Mouse (Mus musculus): Measurements from ENCODE around the gene Zbtb16. TPM values are rescaled to one million over a fixed set of nuclear protein-coding genes. Genes with fewer than 3 reads are reported as not detected.

Gene Zbtb16
- polyA plus RNA-seq, 2 experiments from 2014 or later, result not detected

DNA sequence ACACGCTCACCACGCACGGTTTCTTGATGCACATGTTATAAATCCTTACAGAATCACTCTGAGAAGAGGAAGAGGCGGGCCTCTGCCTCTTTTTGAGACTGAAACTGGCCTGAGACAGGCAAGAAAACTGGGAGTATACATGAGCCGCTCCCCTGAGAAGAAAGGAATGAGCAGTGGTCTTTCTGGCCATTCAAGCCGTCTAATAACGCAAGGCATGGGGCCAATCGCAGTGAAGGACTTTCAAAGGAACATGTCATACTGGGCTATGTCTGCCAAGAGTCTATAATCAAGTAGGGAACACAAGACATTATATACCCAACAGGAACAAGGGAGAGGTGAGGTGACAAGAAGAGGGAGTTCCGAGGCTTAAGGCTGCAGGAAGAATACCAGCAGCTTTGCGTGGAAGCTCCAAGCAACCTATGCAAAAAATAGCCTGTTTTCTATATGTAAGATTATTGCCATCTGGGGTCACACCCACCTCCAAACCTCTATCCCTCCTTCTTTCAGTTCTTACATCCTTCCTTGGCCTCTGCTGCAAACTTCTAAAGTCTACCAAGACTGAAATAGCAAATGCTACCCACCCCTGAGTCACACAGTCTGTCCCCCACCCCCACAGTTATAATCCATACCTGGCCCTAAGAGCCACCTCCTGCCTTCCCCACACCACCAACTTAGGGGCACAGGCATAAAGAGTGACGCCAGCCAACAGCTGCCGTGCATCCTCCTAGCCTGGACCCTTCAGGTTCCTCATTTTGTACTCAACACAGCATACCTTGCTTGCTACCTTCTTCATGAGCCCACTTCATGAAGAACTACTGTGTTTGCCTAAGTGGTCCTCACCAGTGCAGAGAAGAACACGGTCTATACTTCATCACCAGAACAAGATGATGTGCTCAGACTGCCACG is 74.0 kb downstream of the Zbtb16 start:
- no peak for ATAC-seq

DNA sequence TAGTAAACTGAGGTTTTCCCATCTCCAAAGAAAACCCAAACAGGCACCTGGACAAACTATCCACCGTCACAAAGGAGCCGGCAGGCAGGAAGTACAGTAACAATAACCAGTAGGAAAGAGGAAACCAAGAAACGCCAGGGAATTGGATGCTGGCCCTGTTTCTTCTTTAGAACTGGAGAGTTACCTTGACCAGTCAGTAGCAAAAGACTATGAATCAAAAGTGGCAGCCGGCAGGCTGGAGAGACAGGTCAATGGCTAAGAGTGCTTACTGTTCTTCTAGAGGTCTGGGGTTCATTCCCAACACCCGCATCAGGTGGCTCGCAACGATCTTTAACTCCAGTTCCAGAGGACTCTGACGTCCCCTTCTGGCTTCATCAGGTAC is 74.9 kb downstream of the Zbtb16 start:
- no peak for ATAC-seq

DNA sequence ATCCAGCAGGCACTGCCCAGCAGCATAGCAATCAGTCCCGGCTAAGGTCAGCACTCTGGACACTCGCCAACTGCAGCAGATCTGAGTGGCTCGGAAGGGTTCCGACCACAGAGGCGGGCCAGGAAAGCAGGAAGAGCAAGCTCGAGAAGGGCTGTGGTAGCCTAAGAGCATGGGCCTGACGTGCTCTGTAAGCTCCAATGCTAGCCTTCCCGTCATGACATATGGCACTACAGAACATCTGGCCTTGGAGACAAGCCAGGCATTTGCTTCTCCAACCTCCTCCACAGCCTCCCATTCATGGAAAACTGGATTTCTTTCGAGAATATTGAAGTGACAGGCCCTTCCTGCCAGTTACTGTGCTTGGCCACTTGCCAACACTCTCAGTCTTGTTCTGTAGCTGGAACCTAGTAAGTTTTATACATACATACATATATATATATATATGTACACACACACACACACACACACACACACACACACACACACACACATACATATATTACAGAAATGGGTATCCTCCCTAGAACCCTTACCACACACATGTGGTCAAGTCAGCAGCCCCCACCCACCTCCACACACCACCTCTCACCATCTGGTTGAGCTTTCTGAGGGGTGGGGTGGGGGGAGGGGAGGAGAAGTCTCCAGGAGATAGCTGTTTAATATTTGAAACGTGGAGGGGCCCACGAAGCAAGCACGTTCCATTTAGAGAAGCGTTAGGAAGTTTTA is 75.4 kb downstream of the Zbtb16 start:
- no peak for ATAC-seq

DNA sequence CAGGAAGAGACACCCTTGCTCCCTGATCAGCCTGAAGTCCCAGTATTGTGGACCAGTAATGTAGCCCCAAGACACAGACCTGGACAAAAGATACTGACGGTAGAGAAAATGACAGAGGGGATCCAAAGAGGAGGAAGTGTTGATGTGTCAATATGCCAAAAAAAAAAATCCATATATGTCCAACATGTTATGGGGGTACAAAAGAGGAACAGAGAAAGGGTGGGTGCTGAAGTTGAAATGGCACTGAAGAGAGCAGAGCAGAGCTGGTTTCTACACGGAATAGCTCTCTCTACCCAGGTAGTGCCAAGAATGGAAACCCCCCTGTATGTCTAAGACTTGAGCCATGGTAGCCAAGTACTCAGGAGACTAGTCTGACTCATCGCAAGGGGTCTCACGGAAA is 76.9 kb downstream of the Zbtb16 start:
- ATAC-seq, result no peak

DNA sequence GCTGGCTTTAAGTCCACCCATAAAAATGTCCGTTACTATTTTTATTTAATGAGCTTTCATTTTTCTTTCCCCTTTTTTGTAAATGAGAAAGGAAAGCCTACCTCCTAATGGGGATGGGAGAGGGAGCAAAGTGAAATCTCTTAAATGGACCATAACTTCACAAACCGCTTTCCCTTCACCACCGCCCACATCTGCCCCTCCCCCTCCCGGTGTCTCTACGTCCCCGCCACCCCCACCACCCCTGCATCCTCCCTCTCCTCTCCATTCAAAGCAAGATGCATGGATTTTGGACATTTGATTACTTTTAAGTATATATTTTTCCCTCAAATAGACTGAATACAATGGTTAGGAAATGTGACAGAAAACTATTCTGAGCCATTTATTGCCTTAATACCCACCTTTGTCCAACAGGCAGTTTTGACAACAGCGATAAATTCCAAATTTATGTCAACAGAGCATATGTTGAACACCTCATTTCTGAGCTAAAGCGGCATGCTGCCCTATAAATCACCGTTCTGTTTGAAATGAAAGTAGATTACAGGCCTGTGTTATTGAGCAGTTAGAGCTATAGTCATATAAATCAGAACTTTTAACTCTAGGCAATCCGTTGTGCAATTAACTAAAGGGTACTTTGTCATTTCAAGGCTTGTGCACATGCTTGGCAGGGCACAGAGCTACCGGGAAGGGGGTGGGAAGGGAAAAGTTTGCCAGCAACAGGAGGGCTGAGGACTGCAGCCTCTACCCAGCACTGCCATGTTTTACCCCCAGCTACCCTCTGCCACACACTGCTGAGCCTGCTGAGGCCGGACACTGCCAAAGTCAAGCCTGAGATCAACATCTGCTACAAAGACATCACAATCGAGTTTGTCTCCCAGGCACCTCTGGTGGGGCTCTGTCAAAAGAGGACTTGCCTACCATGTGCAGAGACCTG is 78.1 kb downstream of the Zbtb16 start:
- ATAC-seq, result no peak

DNA sequence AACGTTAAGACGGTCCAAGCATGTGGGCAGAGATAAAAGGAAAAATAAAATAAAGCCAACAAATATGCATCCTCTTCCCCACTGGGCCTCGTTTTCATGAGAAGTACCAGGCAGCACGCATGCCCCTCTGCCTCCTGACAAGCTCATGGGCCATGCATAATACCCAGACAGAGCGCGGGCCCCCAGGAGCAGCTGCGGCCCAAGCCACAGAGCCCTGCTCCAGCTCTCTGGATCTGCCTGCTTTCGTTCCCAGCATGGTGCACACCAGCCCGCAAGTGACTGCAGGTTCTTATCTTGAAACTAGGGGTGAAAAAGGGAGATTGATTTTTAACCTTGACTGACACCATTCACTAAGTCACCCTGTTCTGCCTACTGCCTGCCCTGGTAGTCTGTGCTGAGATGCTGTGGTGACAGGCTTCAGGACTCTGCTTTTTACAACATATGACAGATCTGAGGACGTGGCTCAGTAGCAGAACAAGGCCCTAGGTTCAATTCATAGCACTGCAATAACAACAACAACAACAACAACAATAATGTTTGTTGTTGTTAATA is 79.7 kb downstream of the Zbtb16 start:
- ATAC-seq, result no peak

DNA sequence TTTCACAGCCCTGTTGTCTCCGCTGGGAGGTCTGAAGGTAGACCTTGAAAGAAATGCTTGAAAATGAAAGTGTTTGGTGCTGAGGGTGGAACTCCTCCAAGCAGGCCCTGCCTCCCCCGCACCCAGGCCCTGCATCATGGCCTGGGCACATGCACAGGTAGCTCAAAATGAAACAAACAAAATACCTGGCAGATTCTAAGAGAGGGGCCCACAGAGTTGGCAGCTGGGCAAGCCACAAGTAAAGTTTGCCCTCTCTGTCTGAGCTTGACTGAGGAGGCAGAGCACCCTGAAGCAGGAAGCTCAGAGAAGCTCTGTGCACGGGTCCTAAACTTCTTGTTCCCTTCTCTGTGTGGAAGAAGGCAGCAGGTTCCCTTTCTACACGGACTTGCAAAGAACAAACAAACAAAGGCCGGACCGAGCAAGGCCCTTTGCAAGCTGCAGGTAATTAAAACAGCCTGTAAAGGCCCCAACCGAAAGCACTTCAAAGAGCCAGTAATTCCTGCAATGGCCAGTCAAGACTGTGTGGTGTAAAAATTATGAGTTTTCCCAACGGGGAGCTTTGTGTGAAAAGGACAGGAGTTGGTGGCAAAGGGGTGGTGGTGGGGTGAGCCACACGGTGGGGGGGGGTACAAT is 80.5 kb downstream of the Zbtb16 start:
- no peak for ATAC-seq

DNA sequence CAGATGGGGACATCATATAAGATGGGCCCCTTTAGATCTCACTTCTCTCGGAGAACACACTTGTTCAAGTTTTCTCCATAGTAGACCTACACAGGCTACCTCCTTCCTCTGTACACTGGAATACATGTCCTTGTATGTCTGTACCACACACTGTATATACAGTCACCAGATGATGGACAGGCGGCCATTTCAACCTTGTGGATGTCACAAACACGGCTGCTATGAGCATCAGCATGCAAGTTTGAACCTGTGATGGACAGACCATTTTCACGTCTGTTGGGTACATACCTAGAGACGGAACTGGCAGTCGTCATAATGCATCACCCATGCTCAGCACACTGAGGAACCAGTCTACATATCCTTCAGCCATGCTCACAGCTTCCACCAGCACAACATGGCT is 81.6 kb downstream of the Zbtb16 start:
- ATAC-seq, result no peak

DNA sequence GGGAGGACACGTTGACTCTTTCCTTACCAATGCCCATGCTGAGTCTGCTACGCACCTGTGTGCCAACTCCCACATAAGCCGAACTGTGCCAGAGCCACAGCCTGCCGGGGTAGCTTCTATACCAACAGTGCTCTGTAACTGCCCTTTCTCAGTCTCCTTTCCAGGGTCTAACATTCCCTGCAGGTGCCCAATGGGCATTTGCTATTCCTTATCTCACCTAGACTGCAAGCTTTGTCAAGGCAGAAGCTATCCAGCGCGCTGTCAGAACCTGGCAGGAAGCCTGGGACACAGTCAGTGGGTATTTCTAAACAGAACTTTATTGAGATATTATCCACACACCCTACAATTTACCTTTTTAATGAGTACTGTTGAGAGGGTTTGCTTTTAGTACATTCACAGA is 82.1 kb downstream of the Zbtb16 start:
- ATAC-seq, result no peak

DNA sequence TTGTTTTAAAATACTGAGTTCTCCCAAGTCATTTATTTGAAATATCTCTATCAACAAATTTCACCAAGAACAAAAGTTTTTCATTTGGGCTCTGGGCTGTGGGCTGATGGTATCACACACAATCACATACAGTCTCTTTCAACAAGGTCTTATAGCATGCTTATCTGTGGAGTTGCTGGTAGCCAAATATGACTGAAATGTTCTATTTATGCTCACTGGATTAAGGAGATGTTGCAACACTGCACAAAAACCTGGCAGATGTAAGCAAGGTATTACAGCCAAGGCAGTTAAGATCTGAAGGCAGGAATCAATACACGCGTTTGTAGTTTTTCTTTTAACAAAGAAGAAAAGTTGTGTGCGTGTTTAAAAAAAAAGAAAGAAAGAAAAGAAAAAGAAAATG is 84.1 kb downstream of the Zbtb16 start:
- ATAC-seq, result no peak

DNA sequence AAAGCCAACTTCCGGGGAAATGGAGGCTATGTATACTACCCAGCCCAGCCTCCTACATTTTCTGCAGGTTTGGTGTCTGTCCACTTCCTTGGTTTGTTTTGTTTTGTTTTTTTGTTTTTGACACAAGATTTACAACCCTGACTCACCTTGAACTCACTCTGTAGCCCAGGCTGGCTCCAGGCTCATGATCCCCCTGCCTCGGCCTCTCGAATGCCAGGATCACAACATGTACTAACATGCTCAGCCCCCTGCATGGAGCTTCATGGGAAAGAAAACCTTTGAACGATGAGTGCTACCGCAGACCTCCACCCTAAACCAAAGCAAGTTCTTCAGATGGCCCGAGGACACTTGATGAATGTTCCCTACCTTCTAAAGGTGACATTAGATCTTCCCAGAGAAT is 86.4 kb downstream of the Zbtb16 start:
- ATAC-seq, result no peak

DNA sequence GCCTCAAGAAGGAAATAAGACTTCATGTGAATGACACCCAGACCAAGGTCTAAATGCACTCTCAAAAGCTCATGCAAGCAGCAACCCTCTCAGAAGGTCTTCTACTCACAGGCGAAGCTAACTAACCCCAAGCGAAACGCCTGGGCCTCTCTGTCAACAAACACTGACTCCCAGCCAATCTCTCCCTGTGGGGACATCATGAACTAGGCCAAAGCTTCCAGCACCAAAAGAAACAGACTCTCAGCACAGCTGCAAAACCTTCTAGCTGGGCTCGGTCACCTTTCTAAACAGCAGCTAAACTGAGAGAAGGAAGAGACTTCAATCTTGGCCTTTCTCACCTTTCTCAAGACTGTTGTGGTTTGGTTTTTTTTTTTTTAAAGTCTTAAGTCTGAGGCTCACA is 86.9 kb downstream of the Zbtb16 start:
- ATAC-seq, result no peak

DNA sequence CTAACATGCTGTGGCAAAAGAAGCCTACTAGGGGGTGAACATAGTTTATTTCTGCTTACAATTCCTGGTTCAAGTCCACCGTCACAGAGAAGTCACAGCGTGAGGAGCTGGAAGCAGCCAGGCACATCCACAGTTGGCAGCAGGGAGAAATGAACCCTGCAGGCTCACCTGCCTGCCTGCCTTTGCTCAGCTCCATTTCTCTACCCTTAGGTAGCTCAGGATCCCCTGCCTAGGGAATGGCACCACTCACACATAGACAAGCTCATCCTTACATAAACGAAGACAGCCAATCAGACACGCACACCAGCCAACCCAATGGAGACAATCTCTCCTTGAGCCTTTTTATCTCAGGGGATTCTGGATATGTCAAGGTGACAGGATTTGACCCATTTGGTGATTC is 87.3 kb downstream of the Zbtb16 start:
- no peak for ATAC-seq

DNA sequence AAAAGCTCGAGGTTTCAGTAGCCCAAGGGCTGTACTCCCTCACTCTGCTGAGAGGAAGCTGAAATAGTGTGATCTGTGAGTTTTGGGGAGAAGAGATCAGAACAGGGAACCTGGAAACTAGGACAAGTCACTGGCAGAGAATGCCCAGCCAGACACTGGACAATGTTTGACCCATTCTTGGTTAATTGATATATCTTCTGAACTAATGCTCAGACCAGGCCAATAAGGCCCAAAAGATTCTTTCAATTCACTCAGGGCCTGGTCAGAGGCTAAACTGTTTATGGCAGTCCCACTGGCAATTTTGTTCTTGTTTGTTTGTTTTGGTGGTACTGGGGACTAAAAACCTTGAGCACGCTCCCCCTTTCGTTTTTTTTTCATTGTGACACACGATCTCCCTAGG is 87.8 kb downstream of the Zbtb16 start:
- no peak for ATAC-seq

DNA sequence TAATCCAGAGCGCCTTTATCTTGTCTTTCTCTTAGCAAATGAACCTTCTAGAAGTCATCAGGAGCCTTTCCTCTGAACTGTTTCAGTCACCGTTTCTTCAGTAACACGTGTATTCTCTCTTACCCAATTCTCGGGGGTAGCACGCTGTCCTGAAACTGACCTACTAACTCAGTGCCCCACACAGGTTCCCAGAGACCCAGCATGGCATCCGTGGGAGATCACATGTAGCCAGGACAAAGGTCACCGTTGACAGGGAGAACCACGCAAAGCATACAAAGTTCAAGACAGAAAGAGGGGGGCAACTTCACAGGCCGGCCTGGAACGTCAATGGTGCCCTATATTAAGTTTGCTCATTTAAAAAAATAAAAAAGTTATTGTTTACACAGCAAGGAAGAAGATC is 89.5 kb downstream of the Zbtb16 start:
- no peak for ATAC-seq

DNA sequence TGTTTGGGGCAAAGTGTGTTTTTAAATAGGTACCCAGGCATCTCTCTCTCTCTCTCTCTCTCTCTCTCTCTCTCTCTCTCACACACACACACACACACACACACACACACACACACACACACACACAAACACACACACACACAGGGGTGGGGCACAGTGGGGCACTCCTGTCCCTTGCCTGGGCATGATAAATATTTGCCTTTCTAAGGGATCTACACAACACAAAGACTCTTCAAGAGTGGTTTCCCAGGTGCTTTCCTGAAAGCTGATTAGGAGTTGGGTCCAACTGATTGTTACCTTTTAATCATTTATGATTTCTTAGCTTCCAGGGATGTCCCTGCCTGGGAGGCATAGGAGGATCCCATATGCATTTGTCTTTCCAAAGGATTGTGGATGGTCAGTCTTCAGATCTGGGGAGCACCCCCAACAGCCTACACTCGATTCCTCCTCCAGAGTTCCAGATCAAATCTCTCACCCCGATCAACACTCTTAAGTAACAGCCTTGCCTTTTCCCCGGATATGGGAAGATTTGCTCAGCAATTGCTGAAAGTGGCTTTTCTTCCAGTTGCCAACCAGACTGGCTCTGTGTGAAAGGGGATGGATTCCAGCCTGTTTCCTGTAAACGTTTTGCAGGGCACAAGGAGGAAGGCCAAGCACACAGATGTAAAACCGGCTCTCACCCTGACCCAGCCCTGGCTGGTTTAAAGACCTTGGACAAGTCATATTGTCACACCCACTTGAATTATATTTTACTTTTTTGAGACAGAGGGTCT is 90.5 kb downstream of the Zbtb16 start:
- ATAC-seq, result no peak

DNA sequence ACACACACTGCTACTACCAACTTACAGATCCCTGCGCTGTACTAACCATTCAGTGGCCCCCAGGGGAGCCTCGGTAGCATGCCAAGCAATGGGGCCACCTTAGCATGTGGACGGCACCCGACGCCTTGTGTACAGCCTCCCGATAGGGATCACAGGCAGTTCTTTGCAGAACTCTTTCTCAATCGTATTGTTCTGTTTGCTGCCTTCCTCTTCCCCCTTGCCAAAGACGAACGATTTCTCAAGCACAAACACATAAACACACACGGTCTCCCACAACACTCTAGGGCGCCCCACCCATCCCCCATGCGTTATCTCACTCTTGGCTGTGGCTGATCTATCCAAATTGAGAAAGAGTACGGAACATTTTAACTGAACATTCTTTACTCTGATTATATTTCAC is 91.1 kb downstream of the Zbtb16 start:
- ATAC-seq, result no peak

DNA sequence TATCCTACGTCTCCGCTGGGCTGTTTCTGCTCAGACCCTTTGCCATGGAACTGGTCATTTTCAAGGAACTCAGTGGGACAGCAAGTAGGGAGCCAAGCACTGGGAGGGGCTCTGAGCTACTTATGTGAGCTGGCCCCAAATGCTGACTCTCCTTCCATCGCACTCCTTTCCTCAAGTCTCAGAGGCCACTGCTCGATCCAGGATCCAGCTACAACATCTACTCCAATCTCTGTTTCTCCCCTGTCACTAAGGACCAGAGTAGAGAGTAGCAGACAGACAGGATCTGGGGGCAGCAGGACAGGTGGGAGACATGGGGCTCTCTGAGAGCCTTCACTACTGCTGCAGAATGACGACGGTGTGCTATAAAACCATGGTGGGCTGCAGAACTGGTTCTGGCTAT is 91.6 kb downstream of the Zbtb16 start:
- ATAC-seq, result no peak

DNA sequence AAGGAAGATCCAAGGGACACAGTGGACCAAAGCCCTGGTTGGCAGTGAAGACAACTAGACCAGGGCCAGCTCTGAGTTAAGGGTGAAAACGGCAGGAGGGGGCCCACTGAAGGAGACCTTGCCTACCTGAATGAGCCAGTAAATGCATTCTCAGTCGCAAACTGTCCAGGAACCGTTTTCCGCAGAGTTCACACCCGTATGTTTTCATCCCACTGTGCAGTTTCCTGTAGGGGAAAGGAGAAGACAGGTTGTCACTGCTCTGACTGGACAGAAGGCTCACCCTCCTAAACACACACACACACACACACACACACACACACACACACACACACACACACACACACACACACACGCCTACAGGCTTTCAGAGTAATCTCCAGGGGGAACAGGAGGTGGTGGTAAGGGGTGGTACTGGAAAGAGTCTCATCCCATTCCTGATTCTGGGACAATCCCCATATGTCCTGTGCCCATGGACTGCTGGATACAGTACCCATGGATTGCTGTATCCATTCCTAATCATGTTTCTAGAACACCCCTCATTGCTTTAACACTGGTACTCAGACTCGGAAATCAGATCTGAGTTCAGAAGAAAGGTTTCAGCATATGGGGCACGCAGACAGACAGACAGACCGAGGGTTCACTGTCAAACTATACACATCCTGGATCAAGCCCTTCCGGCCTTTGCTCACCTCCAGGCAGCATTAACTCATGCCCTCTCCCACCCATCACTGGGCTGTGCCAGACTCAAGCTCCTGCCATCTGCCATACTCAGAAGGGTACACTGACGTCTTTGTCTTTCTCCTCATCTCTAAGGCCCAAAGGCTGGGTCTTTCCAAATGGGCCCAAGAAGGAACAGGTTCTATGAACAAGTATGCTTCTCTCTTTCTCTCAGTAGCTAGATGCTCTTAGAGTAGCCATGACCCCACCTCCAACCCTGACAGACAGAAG is 92.4 kb downstream of the Zbtb16 start:
- no peak for ATAC-seq

DNA sequence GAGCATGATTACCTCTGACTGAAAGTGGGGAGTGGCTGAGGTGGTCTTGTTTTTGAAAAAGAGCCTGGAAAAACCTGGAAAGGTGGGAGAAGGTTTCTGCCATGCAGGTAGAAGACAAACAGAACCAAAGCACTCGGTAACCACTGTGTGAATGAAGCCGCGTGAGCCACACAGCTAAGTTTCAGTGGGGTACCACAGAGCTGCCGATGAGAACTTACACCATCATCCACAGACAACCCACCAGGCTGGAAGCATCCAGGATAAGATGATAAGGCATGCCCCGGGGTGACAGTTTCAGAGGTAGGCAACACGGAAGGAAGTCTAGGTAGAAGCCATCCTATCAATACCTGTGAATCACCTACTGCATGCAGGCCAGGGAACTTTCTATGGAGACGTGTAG is 93.9 kb downstream of the Zbtb16 start:
- no peak for ATAC-seq

Measured in CD4-positive, CD25-positive, alpha-beta regulatory T cell, adult 4 months (primary cell).